Mouse (Mus musculus): ENCODE measurements around the gene Dnah8. TPM values are rescaled to one million over a fixed set of nuclear protein-coding genes. Genes with fewer than 3 reads are reported as not detected.
A peak's percentile ranks its signal among the peaks of the same experiment; 100 is the strongest.

Dnah8 gene
- total RNA-seq, 2 experiments from 2014 or later, result 19.6 to 27.1 TPM

- ATAC-seq (replicated peaks; ENCODE audit: poor library complexity), result no peak
Observed at GRCm38 (mm10) chr17:30859989-30860585, 235.9 kb downstream of the Dnah8 start.

GRCm38 (mm10) chr17:30860606-30861005 is 236.5 kb downstream of the Dnah8 start:
- ATAC-seq (replicated peaks; ENCODE audit: poor library complexity), result no peak

GRCm38 (mm10) chr17:30866281-30866680 is 242.1 kb downstream of the Dnah8 start:
- no peak for ATAC-seq (replicated peaks; ENCODE audit: poor library complexity)

GRCm38 (mm10) chr17:30866966-30867365 is 242.8 kb downstream of the Dnah8 start:
- ATAC-seq (replicated peaks; ENCODE audit: poor library complexity), result no peak

GRCm38 (mm10) chr17:30871040-30871439 is 246.9 kb downstream of the Dnah8 start:
- ATAC-seq (replicated peaks; ENCODE audit: poor library complexity), result 0 out of 2 replicates have a peak, but pooled peaks have one; percentile 26

GRCm38 (mm10) chr17:30874276-30874675 is 250.1 kb downstream of the Dnah8 start:
- ATAC-seq (replicated peaks; ENCODE audit: poor library complexity), result no peak

GRCm38 (mm10) chr17:30877456-30877855 is 253.3 kb downstream of the Dnah8 start:
- ATAC-seq (replicated peaks; ENCODE audit: poor library complexity), result no peak

- no peak for ATAC-seq (replicated peaks; ENCODE audit: poor library complexity)
Observed at GRCm38 (mm10) chr17:30878626-30879025, 254.5 kb downstream of the Dnah8 start.

GRCm38 (mm10) chr17:30880391-30880790 is 256.2 kb downstream of the Dnah8 start:
- ATAC-seq (replicated peaks; ENCODE audit: poor library complexity), result no peak

- no peak for ATAC-seq (replicated peaks; ENCODE audit: poor library complexity)
Observed at GRCm38 (mm10) chr17:30881001-30881400, 256.8 kb downstream of the Dnah8 start.

- ATAC-seq (replicated peaks; ENCODE audit: poor library complexity), result peak; percentile 57
Observed at GRCm38 (mm10) chr17:30882206-30882605, 258.1 kb downstream of the Dnah8 start.

GRCm38 (mm10) chr17:30883534-30883933 is 259.4 kb downstream of the Dnah8 start:
- no peak for ATAC-seq (replicated peaks; ENCODE audit: poor library complexity)

- no peak for ATAC-seq (replicated peaks; ENCODE audit: poor library complexity)
Observed at GRCm38 (mm10) chr17:30892086-30892485, 267.9 kb downstream of the Dnah8 start.

- ATAC-seq (replicated peaks; ENCODE audit: poor library complexity), result peak; percentile 48; the same call in 1 of the 2 replicates
Observed at GRCm38 (mm10) chr17:30892730-30893129, 268.6 kb downstream of the Dnah8 start.

GRCm38 (mm10) chr17:30897075-30897474 is 272.9 kb downstream of the Dnah8 start:
- 0 out of 2 replicates have a peak, but pooled peaks have one; percentile 37 for ATAC-seq (replicated peaks; ENCODE audit: poor library complexity)

- 0 out of 2 replicates have a peak, but pooled peaks have one; percentile 31 for ATAC-seq (replicated peaks; ENCODE audit: poor library complexity)
Observed at GRCm38 (mm10) chr17:30901627-30902026, 277.5 kb downstream of the Dnah8 start, which contains the start of gene Glp1r. Glp1r (plus strand) TSS chr17:30901817.

GRCm38 (mm10) chr17:30904096-30904495 is 279.9 kb downstream of the Dnah8 start:
- ATAC-seq (replicated peaks; ENCODE audit: poor library complexity), result no peak

GRCm38 (mm10) chr17:30907577-30907976 is 283.4 kb downstream of the Dnah8 start:
- peak; percentile 48 for ATAC-seq (replicated peaks; ENCODE audit: poor library complexity)

GRCm38 (mm10) chr17:30910866-30911731 is 286.9 kb downstream of the Dnah8 start:
- ATAC-seq (replicated peaks; ENCODE audit: poor library complexity), result no peak

GRCm38 (mm10) chr17:30911732-30912088 is 287.6 kb downstream of the Dnah8 start:
- ATAC-seq (replicated peaks; ENCODE audit: poor library complexity), result no peak

- ATAC-seq (replicated peaks; ENCODE audit: poor library complexity), result no peak
Observed at GRCm38 (mm10) chr17:30912536-30912935, 288.4 kb downstream of the Dnah8 start.

GRCm38 (mm10) chr17:30914264-30914663 is 290.1 kb downstream of the Dnah8 start:
- no peak for ATAC-seq (replicated peaks; ENCODE audit: poor library complexity)

Measured in megakaryocyte progenitor cell, adult 5-6 weeks (primary cell).